Mouse (Mus musculus) heart, adult 2 months (tissue): ENCODE results near the gene 4930402H24Rik.

Source experiments
- CTCF ChIP-seq: fragments of 200-600 bp; IDR thresholded peaks from 2 replicates; pipeline ENCODE4 v1.8.1; 2022; ENCODE audit warnings: antibody characterized with exemption, mild to moderate bottlenecking, moderate library complexity
- EP300 ChIP-seq: fragments of 200-500 bp; IDR thresholded peaks from 2 replicates; pipeline ENCODE4 v1.6.1; 2011; ENCODE audit warnings: low read depth, low read length, control low read depth; ENCODE audit not compliant: insufficient read depth
- POLR2A ChIP-seq: fragments of 200-500 bp; IDR thresholded peaks from 2 replicates; pipeline ENCODE4 v1.6.1; 2011; ENCODE audit warnings: mild to moderate bottlenecking, low read depth, low read length, control low read depth; ENCODE audit not compliant: insufficient read depth

- no peak for TF ChIP-seq EP300
- no peak for TF ChIP-seq CTCF
- TF ChIP-seq POLR2A = no peak
Observed at GRCm38 (mm10) chr2:130789642-130790041, 116.6 kb downstream of the 4930402H24Rik start.
